Mouse (Mus musculus): Measurements from ENCODE around the gene Lrrc10b. TPM values are rescaled to one million over a fixed set of nuclear protein-coding genes. Genes with fewer than 3 reads are reported as not detected.

Gene Lrrc10b
- total and polyA plus RNA-seq, 3 experiments, result not detected

DNA sequence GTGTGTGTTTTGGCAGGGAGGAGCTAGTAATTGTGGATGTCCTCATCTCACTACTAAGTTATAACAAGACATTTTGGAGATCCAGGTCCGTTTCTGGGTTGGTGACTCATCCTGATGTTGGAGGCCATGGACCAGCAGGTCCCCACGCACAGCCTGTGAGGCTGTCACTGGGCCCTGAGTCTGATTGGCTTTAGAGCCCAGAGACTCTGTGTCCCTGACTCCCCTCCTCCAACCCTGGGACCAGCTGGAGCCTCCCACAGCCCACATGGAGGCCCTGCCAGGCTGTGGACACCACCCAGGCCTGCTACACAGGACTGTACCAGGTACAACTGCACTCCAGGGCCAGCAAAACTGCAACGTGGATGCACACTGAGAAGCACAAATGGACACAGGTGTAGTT lies 15.7 kb upstream of the Lrrc10b start:
- Histone ChIP-seq H3K9ac (ENCODE audit: control insufficient read depth, low read depth, low read length, poor library complexity, severe bottlenecking) (no peak overlapping the region), H3K27ac (ENCODE audit: control insufficient read depth, low read depth, low read length) (no peak overlapping the region), H3K79me2 (ENCODE audit: control insufficient read depth, insufficient read depth, low read length, poor library complexity) (no peaks in the 10 kb centered on the region), H3K36me3 (ENCODE audit: control insufficient read depth in 1 of 2, insufficient read depth in 2 of 2, low read length in 2 of 2) (no peaks in the 10 kb centered on the region), H3K9me3 (replicated peaks; ENCODE audit: insufficient read depth, low read length) (no peaks in the 10 kb centered on the region), H3K4me1 (ENCODE audit: control insufficient read depth in 1 of 2, insufficient read depth in 2 of 2, low read length in 2 of 2) (no peaks in the 10 kb centered on the region), H3K27me3 (ENCODE audit: control insufficient read depth in 1 of 2, insufficient read depth in 2 of 2, low read length in 2 of 2) (peaks cover 0 to 2% of the 10 kb centered on the region in 2 experiments; a peak in 1 of 4 replicates), H3K4me3 (ENCODE audit: control insufficient read depth in 1 of 2, insufficient read depth in 1 of 2, low read depth in 2 of 2, low read length in 2 of 2) (no peak overlapping the region)
- DNase-seq (ENCODE audit: low read depth, low spot score), result no peak
- no peak for TF ChIP-seq JUND (IDR thresholded peaks at IDR 0.05; ENCODE audit: low read depth, low read length)
- TF ChIP-seq RCOR1 (IDR thresholded peaks at IDR 0.05; ENCODE audit: low read depth, low read length), result no peak
- no peak for TF ChIP-seq MYC (IDR thresholded peaks at IDR 0.05; ENCODE audit: low read depth, low read length)
- no peak for TF ChIP-seq KAT2A (conservative IDR thresholded peaks at IDR 0.05; ENCODE audit: low read depth, low read length)
- TF ChIP-seq POLR2AphosphoS2 (IDR thresholded peaks at IDR 0.05; ENCODE audit: low read length), result no peak
- no peak for TF ChIP-seq ELF1 (IDR thresholded peaks at IDR 0.05; ENCODE audit: low read depth, low read length)
- TF ChIP-seq ZNF384 (IDR thresholded peaks at IDR 0.05; ENCODE audit: low read depth, low read length), result no peak
- no peak for TF ChIP-seq CHD2 (IDR thresholded peaks at IDR 0.05; ENCODE audit: low read length)
- no peak for TF ChIP-seq UBTF (IDR thresholded peaks at IDR 0.05; ENCODE audit: borderline replicate concordance, insufficient read depth, low read depth, low read length)
- no peak for TF ChIP-seq BHLHE40 (IDR thresholded peaks at IDR 0.05; ENCODE audit: borderline replicate concordance, low read depth, low read length)
- TF ChIP-seq E2F4 (IDR thresholded peaks at IDR 0.05; ENCODE audit: borderline replicate concordance, low read depth, low read length), result no peak
- TF ChIP-seq NELFE (IDR thresholded peaks at IDR 0.05; ENCODE audit: low read depth, low read length), result no peak

DNA sequence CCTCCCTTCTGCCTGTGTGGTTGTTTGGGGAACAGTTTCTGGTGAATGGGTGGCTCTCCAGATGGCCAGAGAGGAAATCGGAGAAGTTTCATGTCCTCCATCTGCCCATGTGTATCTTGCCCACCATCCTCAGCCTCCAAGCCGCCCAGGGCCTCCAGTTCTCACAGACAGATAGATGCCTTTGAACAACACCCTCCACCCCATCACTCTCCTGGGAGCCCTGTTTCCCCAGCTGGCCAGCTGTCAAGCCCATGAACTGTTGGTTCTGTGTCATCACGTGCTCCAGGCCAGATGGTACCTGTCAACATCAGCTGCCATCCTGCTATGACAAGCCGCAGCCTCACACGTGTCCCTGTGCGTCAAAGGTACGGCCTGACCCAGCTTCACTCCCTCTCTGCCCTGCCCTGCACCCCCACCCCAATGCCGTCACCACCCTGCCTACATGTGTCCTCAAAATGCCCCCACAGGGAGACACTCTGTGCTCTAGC lies 11.9 kb upstream of the Lrrc10b start:
- H3K4me1 ChIP-seq (ENCODE audit: control insufficient read depth in 1 of 2, insufficient read depth in 2 of 2, low read length in 2 of 2), result no peaks in the 10 kb centered on the region
- TF ChIP-seq ZKSCAN1 (IDR thresholded peaks at IDR 0.05; ENCODE audit: low read depth, low read length) (no peak), NRF1 (IDR thresholded peaks at IDR 0.05; ENCODE audit: insufficient read depth, low read depth, low read length, poor library complexity, severe bottlenecking) (no peak)
- no peak overlapping the region for H3K4me3 ChIP-seq (ENCODE audit: control insufficient read depth in 1 of 2, insufficient read depth in 1 of 2, low read depth in 2 of 2, low read length in 2 of 2)
- no peaks in the 10 kb centered on the region for H3K9me3 ChIP-seq (replicated peaks; ENCODE audit: insufficient read depth, low read length)
- no peak for DNase-seq (ENCODE audit: low read depth, low spot score)
- no peak overlapping the region for H3K9ac ChIP-seq (ENCODE audit: control insufficient read depth, low read depth, low read length, poor library complexity, severe bottlenecking)
- no peaks in the 10 kb centered on the region for H3K79me2 ChIP-seq (ENCODE audit: control insufficient read depth, insufficient read depth, low read length, poor library complexity)
- H3K36me3 ChIP-seq (ENCODE audit: control insufficient read depth in 1 of 2, insufficient read depth in 2 of 2, low read length in 2 of 2), result no peaks in the 10 kb centered on the region
- H3K27ac ChIP-seq (ENCODE audit: control insufficient read depth, low read depth, low read length), result no peak overlapping the region
- H3K27me3 ChIP-seq (ENCODE audit: control insufficient read depth in 1 of 2, insufficient read depth in 2 of 2, low read length in 2 of 2), result no peaks in the 10 kb centered on the region

DNA sequence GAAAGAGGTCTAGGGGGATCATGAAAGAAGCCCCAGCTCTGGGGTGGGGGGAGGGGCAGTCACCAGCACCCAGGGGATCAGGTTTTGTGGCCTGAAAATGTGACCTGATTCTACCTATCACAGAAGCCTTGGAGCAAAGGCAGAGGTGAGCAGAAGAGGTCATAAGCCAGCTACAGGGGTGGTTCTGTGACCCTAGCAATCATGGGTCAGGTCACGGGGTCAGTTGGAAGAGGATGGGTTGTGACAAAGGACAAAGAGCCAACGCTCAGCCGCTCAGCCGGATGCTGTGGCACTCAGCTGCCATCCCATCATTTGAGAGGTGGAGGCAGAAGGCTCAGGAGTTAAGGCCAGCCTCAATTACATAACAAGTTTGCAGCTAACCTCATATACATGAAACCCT lies 7.2 kb upstream of the Lrrc10b start:
- Histone ChIP-seq H3K27me3 (ENCODE audit: control insufficient read depth in 1 of 2, insufficient read depth in 2 of 2, low read length in 2 of 2) (no peaks in the 10 kb centered on the region; a peak in 1 of 4 replicates), H3K79me2 (ENCODE audit: control insufficient read depth, insufficient read depth, low read length, poor library complexity) (no peaks in the 10 kb centered on the region), H3K9ac (ENCODE audit: control insufficient read depth, low read depth, low read length, poor library complexity, severe bottlenecking) (no peak overlapping the region), H3K9me3 (replicated peaks; ENCODE audit: insufficient read depth, low read length) (no peaks in the 10 kb centered on the region), H3K4me3 (ENCODE audit: control insufficient read depth in 1 of 2, insufficient read depth in 1 of 2, low read depth in 2 of 2, low read length in 2 of 2) (no peak overlapping the region), H3K36me3 (ENCODE audit: control insufficient read depth in 1 of 2, insufficient read depth in 2 of 2, low read length in 2 of 2) (no peaks in the 10 kb centered on the region), H3K4me1 (ENCODE audit: control insufficient read depth in 1 of 2, insufficient read depth in 2 of 2, low read length in 2 of 2) (no peaks in the 10 kb centered on the region), H3K27ac (ENCODE audit: control insufficient read depth, low read depth, low read length) (no peak overlapping the region)
- DNase-seq (ENCODE audit: low read depth, low spot score), result no peak
- TF ChIP-seq JUND (IDR thresholded peaks at IDR 0.05; ENCODE audit: low read depth, low read length), result no peak
- no peak for TF ChIP-seq ZMIZ1 (IDR thresholded peaks at IDR 0.05; ENCODE audit: low read depth, low read length)
- no peak for TF ChIP-seq MYB (IDR thresholded peaks at IDR 0.05; ENCODE audit: low read depth, low read length)
- TF ChIP-seq BHLHE40 (IDR thresholded peaks at IDR 0.05; ENCODE audit: borderline replicate concordance, low read depth, low read length), result no peak
- no peak for TF ChIP-seq NRF1 (IDR thresholded peaks at IDR 0.05; ENCODE audit: insufficient read depth, low read depth, low read length, poor library complexity, severe bottlenecking)
- TF ChIP-seq TAL1 (IDR thresholded peaks at IDR 0.05; ENCODE audit: low read length), result no peak
- TF ChIP-seq ELF1 (IDR thresholded peaks at IDR 0.05; ENCODE audit: low read depth, low read length), result no peak
- TF ChIP-seq ETS1 (IDR thresholded peaks at IDR 0.05; ENCODE audit: low read depth, low read length), result no peak
- no peak for TF ChIP-seq CHD2 (IDR thresholded peaks at IDR 0.05; ENCODE audit: low read length)
- no peak for TF ChIP-seq GATA1 (IDR thresholded peaks at IDR 0.05; ENCODE audit: low read depth, low read length)
